Mouse (Mus musculus): Measurements from ENCODE around the gene Tmprss4. TPM values are rescaled to one million over a fixed set of nuclear protein-coding genes. Genes with fewer than 3 reads are reported as not detected.

Tmprss4 gene
- total and polyA plus RNA-seq, 3 experiments = 0.82 TPM; not detected in 2

DNA sequence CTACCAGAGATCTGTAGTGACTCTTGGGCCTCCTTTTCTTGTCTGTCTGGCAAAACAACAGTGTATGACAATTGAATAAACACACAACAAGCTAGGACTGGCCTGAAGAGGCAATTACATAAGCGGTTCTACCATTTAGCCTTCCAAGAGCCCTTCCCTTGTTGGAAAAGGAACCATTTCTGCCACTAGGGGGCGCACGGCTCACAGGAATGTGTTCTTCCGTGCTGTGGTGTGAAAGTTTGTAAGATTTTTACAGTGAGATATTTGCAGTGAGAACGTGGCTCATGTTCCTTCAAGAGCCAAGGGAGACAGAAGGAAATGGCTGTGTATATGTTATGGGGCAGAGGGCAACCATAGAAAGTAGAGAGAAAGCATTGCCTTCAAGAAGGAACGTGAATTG, 17.7 kb upstream of the Tmprss4 start:
- Histone ChIP-seq H3K36me3 (ENCODE audit: control insufficient read depth, insufficient read depth, low read length) (no peaks in the 10 kb centered on the region), H3K9ac (ENCODE audit: low read depth, low read length) (no peak overlapping the region), H3K27ac (no peak overlapping the region), H3K79me2 (replicated peaks; ENCODE audit: control insufficient read depth, insufficient read depth, low read length) (no peaks in the 10 kb centered on the region), H3K27me3 (ENCODE audit: control insufficient read depth, insufficient read depth, low read length) (no peaks in the 10 kb centered on the region), H3K4me1 (ENCODE audit: control insufficient read depth, insufficient read depth, low read length) (no peaks in the 10 kb centered on the region), H3K4me3 (no peak overlapping the region)
- peak; percentile 82 to 87 for DNase-seq
- WGBS = 12% methylated on average over 6 of the region's 6 CpGs
- TF ChIP-seq CTCF (IDR thresholded peaks at IDR 0.05) (peak; percentile 93), EP300 (IDR thresholded peaks at IDR 0.05; ENCODE audit: insufficient read depth, low read depth, low read length) (peak; percentile 82; the same call in 1 of the 2 replicates), POLR2A (IDR thresholded peaks at IDR 0.05; ENCODE audit: insufficient read depth, low read depth, low read length) (no peak)
- intact Hi-C loops (cut with DNase I) = loop anchor here (1.0 kb wide), 2 partner anchors 79 to 167 kb away; no protein-coding TSS in a partner anchor

DNA sequence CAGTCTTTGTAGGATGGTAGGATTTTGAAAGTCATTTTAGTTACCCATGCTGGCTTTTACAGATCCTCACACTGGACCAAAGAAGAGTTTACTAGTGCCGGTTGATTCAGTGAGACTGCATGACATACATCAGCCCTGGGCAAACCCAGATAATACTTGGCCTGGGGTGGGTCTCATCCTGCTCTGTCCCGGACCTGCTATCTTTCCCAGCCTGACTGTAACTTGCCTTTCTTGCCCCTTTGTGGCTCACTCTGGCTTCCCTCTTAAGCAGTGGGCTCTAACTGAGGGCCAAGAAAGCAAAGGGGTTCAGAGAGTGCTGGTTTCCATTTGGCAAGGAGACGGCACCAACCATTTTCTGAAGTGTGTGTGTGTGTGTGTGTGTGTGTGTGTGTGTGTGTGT, 15.8 kb upstream of the Tmprss4 start:
- intact Hi-C loops (cut with DNase I) = no loop called here
- H3K27ac ChIP-seq = no peak overlapping the region
- no peak for DNase-seq
- H3K4me1 ChIP-seq (ENCODE audit: control insufficient read depth, insufficient read depth, low read length) = no peaks in the 10 kb centered on the region
- 70% methylated on average over 3 of the region's 3 CpGs for WGBS
- no peak for TF ChIP-seq EP300 (IDR thresholded peaks at IDR 0.05; ENCODE audit: insufficient read depth, low read depth, low read length)
- no peak for TF ChIP-seq CTCF (IDR thresholded peaks at IDR 0.05)
- no peak for TF ChIP-seq POLR2A (IDR thresholded peaks at IDR 0.05; ENCODE audit: insufficient read depth, low read depth, low read length)
- H3K9ac ChIP-seq (ENCODE audit: low read depth, low read length) = no peak overlapping the region
- no peaks in the 10 kb centered on the region for H3K27me3 ChIP-seq (ENCODE audit: control insufficient read depth, insufficient read depth, low read length)
- no peaks in the 10 kb centered on the region for H3K36me3 ChIP-seq (ENCODE audit: control insufficient read depth, insufficient read depth, low read length)
- no peak overlapping the region for H3K4me3 ChIP-seq
- no peaks in the 10 kb centered on the region for H3K79me2 ChIP-seq (replicated peaks; ENCODE audit: control insufficient read depth, insufficient read depth, low read length)

GRCm38 (mm10) chr9:45215526-45216179, 11.8 kb upstream of the Tmprss4 start:
- no peaks in the 10 kb centered on the region for H3K79me2 ChIP-seq (replicated peaks; ENCODE audit: control insufficient read depth, insufficient read depth, low read length)
- H3K36me3 ChIP-seq (ENCODE audit: control insufficient read depth, insufficient read depth, low read length) = no peaks in the 10 kb centered on the region
- TF ChIP-seq EP300 (IDR thresholded peaks at IDR 0.05; ENCODE audit: insufficient read depth, low read depth, low read length) (no peak), POLR2A (IDR thresholded peaks at IDR 0.05; ENCODE audit: insufficient read depth, low read depth, low read length) (no peak), CTCF (IDR thresholded peaks at IDR 0.05) (no peak)
- WGBS = 58% methylated on average over 11 of the region's 11 CpGs
- H3K27me3 ChIP-seq (ENCODE audit: control insufficient read depth, insufficient read depth, low read length) = no peaks in the 10 kb centered on the region
- H3K4me3 ChIP-seq = no peak overlapping the region
- no peak overlapping the region for H3K27ac ChIP-seq
- H3K9ac ChIP-seq (ENCODE audit: low read depth, low read length) = no peak overlapping the region
- intact Hi-C loops (cut with DNase I) = no loop called here
- DNase-seq = no peak
- H3K4me1 ChIP-seq (ENCODE audit: control insufficient read depth, insufficient read depth, low read length) = no peaks in the 10 kb centered on the region

- intact Hi-C loops (cut with DNase I) = no loop called here
- H3K4me1 ChIP-seq (ENCODE audit: control insufficient read depth, insufficient read depth, low read length) = no peaks in the 10 kb centered on the region
- no peaks in the 10 kb centered on the region for H3K27me3 ChIP-seq (ENCODE audit: control insufficient read depth, insufficient read depth, low read length)
- 77% methylated on average over 6 of the region's 6 CpGs for WGBS
- H3K36me3 ChIP-seq (ENCODE audit: control insufficient read depth, insufficient read depth, low read length) = no peaks in the 10 kb centered on the region
- no peak overlapping the region for H3K27ac ChIP-seq
- no peak overlapping the region for H3K4me3 ChIP-seq
- TF ChIP-seq CTCF (IDR thresholded peaks at IDR 0.05) (no peak), EP300 (IDR thresholded peaks at IDR 0.05; ENCODE audit: insufficient read depth, low read depth, low read length) (no peak), POLR2A (IDR thresholded peaks at IDR 0.05; ENCODE audit: insufficient read depth, low read depth, low read length) (no peak)
- DNase-seq = no peak
- no peak overlapping the region for H3K9ac ChIP-seq (ENCODE audit: low read depth, low read length)
- H3K79me2 ChIP-seq (replicated peaks; ENCODE audit: control insufficient read depth, insufficient read depth, low read length) = no peaks in the 10 kb centered on the region
These were observed 8.1 kb upstream of the Tmprss4 start for GRCm38 (mm10) chr9:45212001-45212400.

DNA sequence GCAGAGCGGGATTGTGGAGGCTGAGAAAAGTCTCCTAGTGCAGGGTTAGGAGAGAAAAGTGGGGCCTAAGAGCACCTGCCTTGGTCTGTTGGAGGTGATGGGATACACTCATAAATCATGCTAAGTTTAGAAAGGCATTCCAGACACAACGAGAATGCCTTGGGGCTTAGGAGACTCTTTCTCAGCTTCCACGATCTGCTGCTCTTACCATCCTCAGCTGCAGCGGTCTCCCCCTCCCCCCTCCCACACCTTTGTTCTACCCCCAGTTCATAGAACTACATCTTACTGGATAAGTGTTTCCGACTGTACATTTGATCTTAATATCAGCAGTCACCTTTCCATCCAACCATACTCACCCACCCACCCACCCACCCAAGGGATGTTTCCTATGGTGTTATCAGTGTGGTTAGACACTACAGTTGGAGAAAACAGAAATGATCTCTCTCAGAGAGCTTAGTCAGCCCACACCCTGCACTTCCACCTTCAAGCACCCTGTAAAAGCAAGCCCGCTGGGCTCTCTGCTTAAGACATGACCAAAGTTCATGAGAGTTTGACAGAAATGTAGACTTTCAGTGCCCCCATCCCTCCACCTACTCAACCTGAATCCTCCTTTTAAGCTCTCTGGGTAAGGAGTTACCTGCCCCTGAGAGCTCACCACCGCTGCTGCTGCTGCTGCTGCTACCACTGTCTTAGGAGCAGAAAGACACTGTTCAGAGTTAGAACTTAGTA, 3.3 kb upstream of the Tmprss4 start:
- Histone ChIP-seq H3K36me3 (ENCODE audit: control insufficient read depth, insufficient read depth, low read length) (no peaks in the 10 kb centered on the region), H3K27ac (no peak overlapping the region), H3K79me2 (replicated peaks; ENCODE audit: control insufficient read depth, insufficient read depth, low read length) (no peaks in the 10 kb centered on the region), H3K4me3 (no peak overlapping the region), H3K9ac (ENCODE audit: low read depth, low read length) (no peak overlapping the region), H3K27me3 (ENCODE audit: control insufficient read depth, insufficient read depth, low read length) (no peaks in the 10 kb centered on the region), H3K4me1 (ENCODE audit: control insufficient read depth, insufficient read depth, low read length) (no peaks in the 10 kb centered on the region)
- 71% methylated on average over 7 of the region's 7 CpGs for WGBS
- DNase-seq = no peak
- TF ChIP-seq EP300 (IDR thresholded peaks at IDR 0.05; ENCODE audit: insufficient read depth, low read depth, low read length) = no peak
- intact Hi-C loops (cut with DNase I) = no loop called here

DNA sequence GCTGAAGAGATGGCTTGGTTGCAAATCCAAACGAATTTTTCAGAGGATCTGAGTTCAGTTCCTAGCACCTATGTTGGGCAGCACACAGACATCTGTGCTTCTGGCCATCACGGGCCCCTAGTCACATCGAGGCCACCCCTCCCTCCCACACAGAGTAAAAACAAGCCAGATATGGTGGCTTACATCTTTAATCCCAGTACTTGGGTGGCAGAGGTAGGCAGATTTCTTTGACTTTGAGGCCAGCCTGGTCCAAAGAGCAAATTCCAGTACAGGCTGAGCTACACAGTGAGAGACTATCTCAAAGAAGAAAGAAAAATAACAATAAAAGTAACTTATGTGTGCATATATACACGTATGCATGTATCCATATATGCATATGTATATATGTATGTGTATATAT, 2.2 kb upstream of the Tmprss4 start:
- DNase-seq = no peak
- Histone ChIP-seq H3K79me2 (replicated peaks; ENCODE audit: control insufficient read depth, insufficient read depth, low read length) (no peaks in the 10 kb centered on the region), H3K27me3 (ENCODE audit: control insufficient read depth, insufficient read depth, low read length) (no peaks in the 10 kb centered on the region), H3K4me1 (ENCODE audit: control insufficient read depth, insufficient read depth, low read length) (no peaks in the 10 kb centered on the region), H3K36me3 (ENCODE audit: control insufficient read depth, insufficient read depth, low read length) (no peaks in the 10 kb centered on the region), H3K27ac (no peak overlapping the region), H3K4me3 (no peak overlapping the region), H3K9ac (ENCODE audit: low read depth, low read length) (no peak overlapping the region)
- TF ChIP-seq POLR2A (IDR thresholded peaks at IDR 0.05; ENCODE audit: insufficient read depth, low read depth, low read length) = no peak
- TF ChIP-seq CTCF (IDR thresholded peaks at IDR 0.05) = no peak
- TF ChIP-seq EP300 (IDR thresholded peaks at IDR 0.05; ENCODE audit: insufficient read depth, low read depth, low read length) = no peak
- 61% methylated on average over 4 of the region's 4 CpGs for WGBS
- intact Hi-C loops (cut with DNase I) = no loop called here

Data from heart, adult 2 months (tissue).